Mouse (Mus musculus) liver, embryonic 13.5 days (tissue): ENCODE measurements around the gene Cabcoco1. TPM values are rescaled to one million over a fixed set of nuclear protein-coding genes. Genes with fewer than 3 reads are reported as not detected.

Experiments
- ATAC-seq: fragments of 200-750 bp; cut with Nextera tagmentation; 2 replicates; pipeline ENCODE4 v1.8.0; 2017; ENCODE audit warnings: low read depth, mild to moderate bottlenecking, moderate number of reproducible peaks, moderate library complexity
- DNase-seq: peaks from one replicate; pipeline ENCODE4 v3.0.0; 2022
- H3K27ac ChIP-seq: fragments of 300-500 bp; sonication (generic); 2 replicates; pipeline ENCODE4 v1.5.1; 2015; ENCODE audit warnings: moderate library complexity, mild to moderate bottlenecking, inconsistent platforms
- H3K27me3 ChIP-seq: fragments of 300-500 bp; sonication (generic); 2 replicates; pipeline ENCODE4 v1.6.1; 2015; ENCODE audit warnings: mild to moderate bottlenecking, inconsistent platforms
- H3K36me3 ChIP-seq: fragments of 300-500 bp; sonication (generic); 2 replicates; pipeline ENCODE4 v1.6.1; 2015; ENCODE audit warnings: mild to moderate bottlenecking, inconsistent platforms
- H3K4me1 ChIP-seq: fragments of 300-500 bp; sonication (generic); replicated peaks from 2 replicates; pipeline ENCODE4 v1.6.1; 2015; ENCODE audit warnings: inconsistent platforms
- H3K4me2 ChIP-seq: fragments of 300-500 bp; sonication (generic); 2 replicates; pipeline ENCODE4 v1.6.1; 2015; ENCODE audit warnings: inconsistent platforms, mild to moderate bottlenecking, moderate library complexity
- H3K4me3 ChIP-seq: fragments of 300-500 bp; sonication (generic); replicated peaks from 2 replicates; pipeline ENCODE4 v1.5.1; 2015; ENCODE audit warnings: mild to moderate bottlenecking, inconsistent platforms
- H3K9ac ChIP-seq: fragments of 300-500 bp; sonication (generic); 2 replicates; pipeline ENCODE4 v1.6.1; 2015; ENCODE audit warnings: mild to moderate bottlenecking, inconsistent platforms
- H3K9me3 ChIP-seq: fragments of 300-500 bp; sonication (generic); replicated peaks from 2 replicates; pipeline ENCODE4 v1.6.1; 2016; ENCODE audit warnings: inconsistent platforms
- WGBS: fragments of 180-500 bp; shearing (Covaris S2); methylation state at CpG from one replicate; pipeline ENCODE4 v1.1.7; 2015; ENCODE audit not compliant: insufficient replicate concordance; 5-methylcytosine and 5-hydroxymethylcytosine counted together
- polyA plus RNA-seq: library from polyadenylated mRNA; unstranded; fragments of >200 nt; fragmentation: Nextera tagmentation; extraction: Ambion mirVana; gene quantifications from 2 replicates; pipeline ENCODE4 v1.2.1, GENCODE M21; 2015

Gene Cabcoco1
- polyA plus RNA-seq: 0.97 and 1.2 TPM in 2 replicates

GRCm38 (mm10) chr10:68541139-68541942, at the start of gene Cabcoco1:
TSS of gene Cabcoco1 (minus strand) at chr10:68541896.
- ATAC-seq: peak; percentile 65
- peak within 1 kb of the TSS; percentile 46 for H3K4me3 ChIP-seq
- no peaks in the 10 kb centered on the region for H3K27me3 ChIP-seq
- no peak within 1 kb of the TSS; the same call in 1 of the 2 replicates for H3K27ac ChIP-seq
- no peaks in the 10 kb centered on the region; the same call in 1 of the 2 replicates for H3K4me1 ChIP-seq
- H3K36me3 ChIP-seq: no peaks in the 10 kb centered on the region
- WGBS: 5% methylated on average over 17 of the region's 17 CpGs
- H3K9me3 ChIP-seq: no peaks in the 10 kb centered on the region
- no peak within 1 kb of the TSS for H3K9ac ChIP-seq
- peak; percentile 20 for DNase-seq
- H3K4me2 ChIP-seq: peak within 1 kb of the TSS; percentile 62

DNA sequence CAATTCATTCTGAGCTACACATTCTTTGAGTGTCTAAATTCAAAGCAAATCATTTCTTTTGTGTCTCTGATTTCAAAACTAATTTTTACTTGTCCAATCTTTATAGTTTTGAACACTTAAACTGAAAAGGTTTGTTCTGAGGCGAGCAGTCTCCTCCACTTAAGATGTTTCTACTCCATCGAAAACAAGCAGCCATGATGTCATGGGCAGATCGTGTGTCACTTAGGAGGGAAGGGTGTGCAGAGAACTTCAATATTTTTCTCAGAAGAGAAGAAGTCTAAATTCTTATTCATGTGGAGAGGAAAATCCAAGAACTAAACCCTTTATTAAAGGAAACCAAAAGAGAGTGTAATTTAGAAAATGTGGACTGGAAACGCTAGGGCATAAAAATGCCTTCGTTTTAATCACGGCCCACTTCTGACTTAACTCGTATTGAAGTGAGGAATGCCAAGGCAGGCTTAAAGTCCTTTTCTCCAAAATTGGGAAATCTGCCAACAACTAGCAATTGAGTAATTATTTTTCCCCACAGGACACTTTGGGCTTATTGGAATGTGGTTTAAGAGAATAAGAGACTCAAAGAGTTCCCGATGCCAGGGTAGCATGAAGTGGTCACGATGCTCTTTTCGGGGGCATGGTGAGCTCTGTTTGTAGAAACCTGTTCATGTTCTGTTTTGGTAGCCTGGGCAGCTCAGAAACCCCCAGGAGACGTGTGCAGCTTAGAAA, 48.0 kb upstream of the Cabcoco1 start:
- Histone ChIP-seq H3K27ac (no peak overlapping the region), H3K4me2 (no peak overlapping the region), H3K9ac (no peak overlapping the region), H3K36me3 (no peaks in the 10 kb centered on the region), H3K9me3 (no peaks in the 10 kb centered on the region), H3K27me3 (no peaks in the 10 kb centered on the region), H3K4me3 (no peak overlapping the region), H3K4me1 (no peaks in the 10 kb centered on the region)
- ATAC-seq (no peak), DNase-seq (no peak)
- 76% methylated on average over 11 of the region's 11 CpGs for WGBS

DNA sequence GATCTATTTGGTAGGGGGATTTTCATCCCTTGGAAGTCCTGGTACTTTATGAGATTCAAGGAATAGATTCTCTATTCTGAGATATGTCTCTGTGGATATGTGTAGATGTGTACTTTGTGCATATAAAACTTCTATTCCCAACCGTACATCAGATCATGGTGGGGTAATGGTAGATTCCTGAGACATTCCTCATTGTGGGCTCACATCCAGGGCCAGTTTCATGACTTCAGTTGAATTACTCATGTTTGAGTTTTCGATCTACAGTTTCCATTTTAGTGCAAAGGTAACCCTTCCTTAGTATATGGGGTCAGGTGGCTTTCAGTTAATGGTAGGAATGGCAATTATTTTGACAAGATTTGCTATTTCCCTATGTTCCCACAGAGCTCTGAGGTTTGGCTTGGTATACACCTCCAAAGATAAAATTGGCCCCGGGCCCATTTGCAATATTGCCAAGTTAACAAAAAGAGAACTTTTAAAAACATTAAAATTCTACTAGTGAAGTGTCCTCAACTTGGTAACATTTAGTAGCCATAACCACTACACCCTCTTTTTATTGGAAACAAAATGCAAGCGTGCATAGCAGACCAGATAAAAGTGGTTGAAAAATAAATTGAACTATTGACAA, 45.8 kb upstream of the Cabcoco1 start:
- H3K27me3 ChIP-seq: no peaks in the 10 kb centered on the region
- ATAC-seq (no peak), DNase-seq (no peak)
- H3K4me3 ChIP-seq: no peak overlapping the region
- no peak overlapping the region for H3K27ac ChIP-seq
- H3K9ac ChIP-seq: no peak overlapping the region
- no peaks in the 10 kb centered on the region for H3K36me3 ChIP-seq
- no peaks in the 10 kb centered on the region for H3K9me3 ChIP-seq
- H3K4me2 ChIP-seq: no peak overlapping the region
- WGBS: 54% methylated on average over 4 of the region's 4 CpGs
- no peaks in the 10 kb centered on the region for H3K4me1 ChIP-seq

- H3K4me3 ChIP-seq: no peak overlapping the region
- ATAC-seq (no peak), DNase-seq (no peak)
- no peak overlapping the region for H3K27ac ChIP-seq
- no peaks in the 10 kb centered on the region for H3K36me3 ChIP-seq
- no peaks in the 10 kb centered on the region for H3K27me3 ChIP-seq
- H3K9ac ChIP-seq: no peak overlapping the region
- 61% methylated on average over 9 of the region's 9 CpGs for WGBS
- H3K4me2 ChIP-seq: no peak overlapping the region
- H3K9me3 ChIP-seq: no peaks in the 10 kb centered on the region
- no peaks in the 10 kb centered on the region for H3K4me1 ChIP-seq
Measured at GRCm38 (mm10) chr10:68577321-68577720, 35.6 kb upstream of the Cabcoco1 start.

- Histone ChIP-seq H3K27me3 (no peaks in the 10 kb centered on the region), H3K9me3 (no peaks in the 10 kb centered on the region), H3K4me2 (no peak overlapping the region), H3K27ac (no peak overlapping the region), H3K4me3 (no peak overlapping the region), H3K9ac (no peak overlapping the region), H3K4me1 (no peaks in the 10 kb centered on the region), H3K36me3 (no peaks in the 10 kb centered on the region)
- DNase-seq: no peak
- ATAC-seq: no peak
Measured at GRCm38 (mm10) chr10:68568172-68568571, 26.5 kb upstream of the Cabcoco1 start.

GRCm38 (mm10) chr10:68562344-68562743, 20.6 kb upstream of the Cabcoco1 start:
- no peak overlapping the region for H3K4me2 ChIP-seq
- no peaks in the 10 kb centered on the region for H3K36me3 ChIP-seq
- no peaks in the 10 kb centered on the region for H3K4me1 ChIP-seq
- no peaks in the 10 kb centered on the region for H3K27me3 ChIP-seq
- no peaks in the 10 kb centered on the region for H3K9me3 ChIP-seq
- ATAC-seq (no peak), DNase-seq (no peak)
- no peak overlapping the region for H3K4me3 ChIP-seq
- 68% methylated on average over 5 of the region's 5 CpGs for WGBS
- H3K27ac ChIP-seq: no peak overlapping the region
- no peak overlapping the region for H3K9ac ChIP-seq

DNA sequence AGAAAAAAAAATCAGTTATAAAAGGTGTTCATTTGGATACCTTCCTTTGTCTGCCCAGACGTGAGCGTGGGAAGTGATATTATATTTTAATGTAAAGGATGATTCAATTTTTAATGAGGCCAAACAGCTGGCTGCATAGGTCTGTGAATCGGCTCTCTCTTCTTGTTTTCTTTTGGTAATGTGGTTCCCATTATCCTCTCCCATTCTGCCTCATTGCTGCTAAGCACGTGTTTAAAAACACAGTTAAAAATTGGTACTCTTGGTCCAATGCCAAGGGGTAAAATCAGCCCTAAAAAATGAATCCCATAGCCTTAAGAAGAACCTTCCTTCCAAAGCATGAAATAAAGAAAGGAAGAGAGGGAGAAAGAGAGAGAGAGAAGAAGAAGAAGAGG, 17.1 kb upstream of the Cabcoco1 start:
- 58% methylated on average over 4 of the region's 4 CpGs for WGBS
- Histone ChIP-seq H3K27me3 (no peaks in the 10 kb centered on the region), H3K4me1 (no peaks in the 10 kb centered on the region), H3K4me2 (no peak overlapping the region), H3K4me3 (no peak overlapping the region), H3K9ac (no peak overlapping the region), H3K36me3 (no peaks in the 10 kb centered on the region), H3K9me3 (no peaks in the 10 kb centered on the region), H3K27ac (no peak overlapping the region)
- no peak for ATAC-seq
- DNase-seq: no peak

DNA sequence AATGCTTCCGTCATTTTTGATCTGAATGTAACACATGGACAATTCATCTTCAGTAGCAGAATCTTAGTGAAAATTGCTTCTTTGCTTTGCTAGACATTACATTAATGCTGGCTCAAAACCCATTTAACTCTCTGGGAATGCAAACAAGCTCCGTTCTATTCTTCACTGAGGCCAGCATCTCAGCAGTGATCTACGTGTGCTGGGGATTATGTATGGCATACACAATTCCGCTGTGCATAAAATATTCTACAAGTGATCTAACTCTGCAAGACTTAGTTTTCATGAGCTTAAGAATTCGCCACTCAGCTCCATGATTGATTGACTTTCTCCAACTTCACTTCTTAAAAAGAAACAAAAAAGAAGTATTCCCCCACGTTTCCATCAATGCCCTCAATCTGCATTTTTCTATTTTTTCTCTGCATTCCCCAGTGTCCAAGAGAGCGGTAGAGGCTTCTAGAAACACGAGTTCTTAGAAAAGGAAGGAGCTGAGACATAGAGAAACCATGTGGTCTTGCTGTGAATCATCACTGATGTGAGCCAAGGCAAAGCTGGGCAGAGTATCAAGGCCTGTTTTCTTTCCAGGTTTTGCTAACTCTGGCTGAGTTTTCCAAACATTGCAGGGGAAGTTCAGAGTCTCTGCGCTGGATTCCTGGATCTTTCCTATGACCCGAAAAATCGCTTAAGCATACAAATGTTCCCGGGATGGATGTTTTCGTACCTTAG, 16.6 kb upstream of the Cabcoco1 start:
- DNase-seq: no peak
- WGBS: 69% methylated on average over 13 of the region's 13 CpGs
- Histone ChIP-seq H3K36me3 (no peaks in the 10 kb centered on the region), H3K27ac (no peak overlapping the region), H3K9ac (no peak overlapping the region), H3K4me1 (no peaks in the 10 kb centered on the region), H3K27me3 (no peaks in the 10 kb centered on the region), H3K4me2 (no peak overlapping the region), H3K4me3 (no peak overlapping the region), H3K9me3 (no peaks in the 10 kb centered on the region)
- ATAC-seq: no peak

DNA sequence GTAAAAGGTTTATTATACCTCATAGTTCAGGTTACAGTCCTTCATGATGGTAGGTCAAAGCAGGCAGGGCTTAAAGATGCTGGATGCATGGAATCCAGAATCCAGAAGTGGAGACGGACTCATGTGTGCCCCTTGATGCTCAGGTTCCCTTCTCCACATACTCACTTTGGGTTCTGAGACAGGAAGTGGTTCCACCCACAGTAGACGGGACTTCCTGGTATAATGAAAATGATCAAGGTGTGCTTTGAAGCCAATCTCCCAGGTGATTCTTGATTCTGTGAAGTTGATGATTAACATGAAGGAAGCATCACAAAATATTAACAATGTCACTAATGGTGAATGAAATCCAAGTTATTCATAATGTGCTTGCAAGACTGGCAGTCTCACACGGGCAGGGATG, 12.0 kb upstream of the Cabcoco1 start:
- H3K9ac ChIP-seq: no peak overlapping the region
- H3K27ac ChIP-seq: no peak overlapping the region
- no peak overlapping the region for H3K4me3 ChIP-seq
- DNase-seq (no peak), ATAC-seq (no peak)
- H3K27me3 ChIP-seq: no peaks in the 10 kb centered on the region
- no peaks in the 10 kb centered on the region for H3K9me3 ChIP-seq
- no peaks in the 10 kb centered on the region for H3K4me1 ChIP-seq
- H3K36me3 ChIP-seq: no peaks in the 10 kb centered on the region
- H3K4me2 ChIP-seq: no peak overlapping the region
- 69% methylated on average over 3 of the region's 3 CpGs for WGBS

- Histone ChIP-seq H3K36me3 (no peaks in the 10 kb centered on the region), H3K4me3 (no peak overlapping the region), H3K4me1 (no peaks in the 10 kb centered on the region), H3K4me2 (no peak overlapping the region), H3K27ac (no peak overlapping the region), H3K9me3 (no peaks in the 10 kb centered on the region), H3K27me3 (no peaks in the 10 kb centered on the region), H3K9ac (no peak overlapping the region)
- DNase-seq: no peak
- no peak for ATAC-seq
- WGBS: 31% methylated on average over 2 of the region's 2 CpGs
Measured at GRCm38 (mm10) chr10:68552556-68552955, 10.9 kb upstream of the Cabcoco1 start.

DNA sequence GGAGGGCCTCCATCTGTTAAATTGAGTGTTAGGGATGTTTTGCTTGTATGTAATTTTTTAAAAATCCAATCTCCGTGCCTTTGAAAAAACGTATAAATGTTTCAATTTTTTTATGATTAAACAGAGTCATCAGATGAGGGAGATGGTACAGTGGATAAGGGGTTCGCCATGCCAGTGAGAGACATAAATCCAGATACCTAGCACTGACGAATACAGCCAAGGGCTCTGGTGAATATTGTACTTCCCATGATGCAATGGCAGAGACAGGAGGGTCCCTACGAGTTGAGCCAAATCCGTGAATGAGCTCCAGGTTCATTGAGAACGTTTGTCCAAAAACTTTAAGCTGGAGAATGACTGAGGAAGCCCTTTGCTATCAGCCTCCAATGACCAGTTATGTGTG, 9.6 kb upstream of the Cabcoco1 start:
- H3K27me3 ChIP-seq: no peaks in the 10 kb centered on the region
- H3K27ac ChIP-seq: no peak overlapping the region
- no peak overlapping the region for H3K9ac ChIP-seq
- no peak for ATAC-seq
- H3K4me1 ChIP-seq: no peaks in the 10 kb centered on the region
- no peaks in the 10 kb centered on the region for H3K36me3 ChIP-seq
- no peaks in the 10 kb centered on the region for H3K9me3 ChIP-seq
- DNase-seq: no peak
- H3K4me3 ChIP-seq: no peak overlapping the region
- H3K4me2 ChIP-seq: no peak overlapping the region
- 72% methylated on average over 7 of the region's 7 CpGs for WGBS
